Mouse (Mus musculus): ENCODE results near the gene Klc1.

The Klc1 gene

GRCm38 (mm10) chr12:111769816-111770577, 11.3 kb downstream of the Klc1 start:
- no peak for DNase-seq (ENCODE audit: low read depth, low spot score)

GRCm38 (mm10) chr12:111770651-111771050, 12.0 kb downstream of the Klc1 start:
- DNase-seq (ENCODE audit: low read depth, low spot score): no peak

GRCm38 (mm10) chr12:111774156-111774555, 15.5 kb downstream of the Klc1 start:
- no peak for DNase-seq (ENCODE audit: low read depth, low spot score)

GRCm38 (mm10) chr12:111774845-111775244, 16.2 kb downstream of the Klc1 start:
- no peak for DNase-seq (ENCODE audit: low read depth, low spot score)

- DNase-seq (ENCODE audit: low read depth, low spot score): no peak
These were observed 19.3 kb downstream of the Klc1 start for GRCm38 (mm10) chr12:111777919-111778318.

GRCm38 (mm10) chr12:111779544-111779943, 20.9 kb downstream of the Klc1 start:
- DNase-seq (ENCODE audit: low read depth, low spot score): no peak

GRCm38 (mm10) chr12:111785174-111785573, 26.5 kb downstream of the Klc1 start:
- DNase-seq (ENCODE audit: low read depth, low spot score): no peak

- no peak for DNase-seq (ENCODE audit: low read depth, low spot score)
These were observed 28.4 kb downstream of the Klc1 start for GRCm38 (mm10) chr12:111787015-111787414.

- no peak for DNase-seq (ENCODE audit: low read depth, low spot score)
These were observed 31.4 kb downstream of the Klc1 start for GRCm38 (mm10) chr12:111790090-111790489.

GRCm38 (mm10) chr12:111790631-111791030, 32.0 kb downstream of the Klc1 start:
- no peak for DNase-seq (ENCODE audit: low read depth, low spot score)

GRCm38 (mm10) chr12:111791474-111792104, 32.9 kb downstream of the Klc1 start:
- DNase-seq (ENCODE audit: low read depth, low spot score): no peak

- DNase-seq (ENCODE audit: low read depth, low spot score): no peak
These were observed 35.5 kb downstream of the Klc1 start for GRCm38 (mm10) chr12:111794102-111794501.

GRCm38 (mm10) chr12:111794526-111795179, 36.0 kb downstream of the Klc1 start:
- no peak for DNase-seq (ENCODE audit: low read depth, low spot score)

- DNase-seq (ENCODE audit: low read depth, low spot score): no peak
These were observed 36.7 kb downstream of the Klc1 start for GRCm38 (mm10) chr12:111795180-111795895.

- no peak for DNase-seq (ENCODE audit: low read depth, low spot score)
These were observed 38.6 kb downstream of the Klc1 start for GRCm38 (mm10) chr12:111797251-111797650.

GRCm38 (mm10) chr12:111798493-111798892, 39.8 kb downstream of the Klc1 start:
- DNase-seq (ENCODE audit: low read depth, low spot score): no peak

GRCm38 (mm10) chr12:111800459-111801183, 42.0 kb downstream of the Klc1 start:
- no peak for DNase-seq (ENCODE audit: low read depth, low spot score)

GRCm38 (mm10) chr12:111803538-111803937, 44.9 kb downstream of the Klc1 start:
- no peak for DNase-seq (ENCODE audit: low read depth, low spot score)

- DNase-seq (ENCODE audit: low read depth, low spot score): no peak
These were observed 50.1 kb downstream of the Klc1 start for GRCm38 (mm10) chr12:111808775-111809174.

- peak; percentile 84 for DNase-seq (ENCODE audit: low read depth, low spot score)
These were observed 51.1 kb downstream of the Klc1 start for GRCm38 (mm10) chr12:111809762-111810161.

GRCm38 (mm10) chr12:111812075-111812474, 53.4 kb downstream of the Klc1 start:
- DNase-seq (ENCODE audit: low read depth, low spot score): no peak

Measured in CD4-positive helper T cell, adult 2 months (primary cell).